Mouse (Mus musculus): ENCODE measurements around the gene Retnlg. TPM values are rescaled to one million over a fixed set of nuclear protein-coding genes. Genes with fewer than 3 reads are reported as not detected.

The Retnlg gene
- polyA plus RNA-seq, 1 experiment, result 0.29 TPM

GRCm38 (mm10) chr16:48868663-48869062 is 3.8 kb upstream of the Retnlg start:
- Histone ChIP-seq H3K4me1 (ENCODE audit: control insufficient read depth, insufficient read depth, low read length) (no peaks in the 10 kb centered on the region), H3K4me3 (ENCODE audit: insufficient read depth, low read length) (no peak overlapping the region), H3K27ac (ENCODE audit: insufficient read depth, low read length) (no peak overlapping the region)
- TF ChIP-seq CTCF (IDR thresholded peaks at IDR 0.05; ENCODE audit: extremely low read depth, insufficient read depth, low read length) (no peak), POLR2A (IDR thresholded peaks at IDR 0.05; ENCODE audit: extremely low read depth, insufficient read depth, low read length) (no peak)

- no peak overlapping the region for H3K27ac ChIP-seq (ENCODE audit: insufficient read depth, low read length)
- no peak overlapping the region for H3K4me3 ChIP-seq (ENCODE audit: insufficient read depth, low read length)
- H3K4me1 ChIP-seq (ENCODE audit: control insufficient read depth, insufficient read depth, low read length), result no peaks in the 10 kb centered on the region
- TF ChIP-seq POLR2A (IDR thresholded peaks at IDR 0.05; ENCODE audit: extremely low read depth, insufficient read depth, low read length) (no peak), CTCF (IDR thresholded peaks at IDR 0.05; ENCODE audit: extremely low read depth, insufficient read depth, low read length) (no peak)
Observed at GRCm38 (mm10) chr16:48869671-48870070, 2.8 kb upstream of the Retnlg start.

- H3K4me1 ChIP-seq (ENCODE audit: control insufficient read depth, insufficient read depth, low read length), result no peaks in the 10 kb centered on the region
- H3K4me3 ChIP-seq (ENCODE audit: insufficient read depth, low read length), result no peak overlapping the region
- H3K27ac ChIP-seq (ENCODE audit: insufficient read depth, low read length), result no peak overlapping the region
- TF ChIP-seq POLR2A (IDR thresholded peaks at IDR 0.05; ENCODE audit: extremely low read depth, insufficient read depth, low read length), result no peak
- TF ChIP-seq CTCF (IDR thresholded peaks at IDR 0.05; ENCODE audit: extremely low read depth, insufficient read depth, low read length), result no peak
Observed at GRCm38 (mm10) chr16:48871754-48872153, 667 bp upstream of the Retnlg start.

- H3K27ac ChIP-seq (ENCODE audit: insufficient read depth, low read length), result no peak overlapping the region
- H3K4me1 ChIP-seq (ENCODE audit: control insufficient read depth, insufficient read depth, low read length), result no peaks in the 10 kb centered on the region
- TF ChIP-seq POLR2A (IDR thresholded peaks at IDR 0.05; ENCODE audit: extremely low read depth, insufficient read depth, low read length) (no peak), CTCF (IDR thresholded peaks at IDR 0.05; ENCODE audit: extremely low read depth, insufficient read depth, low read length) (no peak)
- H3K4me3 ChIP-seq (ENCODE audit: insufficient read depth, low read length), result no peak overlapping the region
Observed at GRCm38 (mm10) chr16:48890733-48891132, 18.3 kb downstream of the Retnlg start.

- TF ChIP-seq CTCF (IDR thresholded peaks at IDR 0.05; ENCODE audit: extremely low read depth, insufficient read depth, low read length), result no peak
- TF ChIP-seq POLR2A (IDR thresholded peaks at IDR 0.05; ENCODE audit: extremely low read depth, insufficient read depth, low read length), result no peak
- H3K27ac ChIP-seq (ENCODE audit: insufficient read depth, low read length), result no peak overlapping the region
Observed at GRCm38 (mm10) chr16:48899868-48900267, 27.4 kb downstream of the Retnlg start.

GRCm38 (mm10) chr16:48911184-48911583 is 38.8 kb downstream of the Retnlg start:
- Histone ChIP-seq H3K27ac (ENCODE audit: insufficient read depth, low read length) (no peak overlapping the region), H3K4me3 (ENCODE audit: insufficient read depth, low read length) (no peak overlapping the region), H3K4me1 (ENCODE audit: control insufficient read depth, insufficient read depth, low read length) (no peaks in the 10 kb centered on the region)
- no peak for TF ChIP-seq CTCF (IDR thresholded peaks at IDR 0.05; ENCODE audit: extremely low read depth, insufficient read depth, low read length)
- no peak for TF ChIP-seq POLR2A (IDR thresholded peaks at IDR 0.05; ENCODE audit: extremely low read depth, insufficient read depth, low read length)

More at GRCm38 (mm10) chr16:48899868-48900267, 27.4 kb downstream of the Retnlg start:
- Histone ChIP-seq H3K4me1 (ENCODE audit: control insufficient read depth, insufficient read depth, low read length) (no peaks in the 10 kb centered on the region), H3K4me3 (ENCODE audit: insufficient read depth, low read length) (no peak overlapping the region)

- TF ChIP-seq CTCF (IDR thresholded peaks at IDR 0.05; ENCODE audit: extremely low read depth, insufficient read depth, low read length) (no peak), POLR2A (IDR thresholded peaks at IDR 0.05; ENCODE audit: extremely low read depth, insufficient read depth, low read length) (no peak)
- no peak overlapping the region for H3K27ac ChIP-seq (ENCODE audit: insufficient read depth, low read length)
- no peaks in the 10 kb centered on the region for H3K4me1 ChIP-seq (ENCODE audit: control insufficient read depth, insufficient read depth, low read length)
- no peak overlapping the region for H3K4me3 ChIP-seq (ENCODE audit: insufficient read depth, low read length)
Observed at GRCm38 (mm10) chr16:48913206-48913605, 40.8 kb downstream of the Retnlg start.

GRCm38 (mm10) chr16:48923724-48924123 is 51.3 kb downstream of the Retnlg start:
- TF ChIP-seq CTCF (IDR thresholded peaks at IDR 0.05; ENCODE audit: extremely low read depth, insufficient read depth, low read length) (no peak), POLR2A (IDR thresholded peaks at IDR 0.05; ENCODE audit: extremely low read depth, insufficient read depth, low read length) (no peak)
- no peak overlapping the region for H3K4me3 ChIP-seq (ENCODE audit: insufficient read depth, low read length)
- H3K27ac ChIP-seq (ENCODE audit: insufficient read depth, low read length), result no peak overlapping the region
- H3K4me1 ChIP-seq (ENCODE audit: control insufficient read depth, insufficient read depth, low read length), result no peaks in the 10 kb centered on the region

Other genes with a start within 250 kb of the Retnlg start
- 0.58 and 1.4 TPM in 2 replicates for gene Trat1, start 100.6 kb upstream of the Retnlg start, polyA plus RNA-seq (2012; rRNA removed)
- not detected in 2 replicates for gene Retnlb, start 55.8 kb upstream of the Retnlg start, polyA plus RNA-seq (2012; rRNA removed)
- 0.34 and 0.56 TPM in 2 replicates for gene Retnla, start 30.1 kb upstream of the Retnlg start, polyA plus RNA-seq (2012; rRNA removed)
- gene Dzip3, start 121.5 kb downstream of the Retnlg start, polyA plus RNA-seq (2012; rRNA removed), result 54.2 and 62.9 TPM in 2 replicates
- gene Cip2a, start 121.6 kb downstream of the Retnlg start, polyA plus RNA-seq (2012; rRNA removed), result 1.9 and 2.1 TPM in 2 replicates
- gene Myh15, start 184.9 kb downstream of the Retnlg start, polyA plus RNA-seq (2012; rRNA removed), result 0.44 and 0.45 TPM in 2 replicates

All from cortical plate, adult 2 months (tissue).